Mouse (Mus musculus): Measurements from ENCODE around the gene Mtfr1l.

Gene Mtfr1l

DNA sequence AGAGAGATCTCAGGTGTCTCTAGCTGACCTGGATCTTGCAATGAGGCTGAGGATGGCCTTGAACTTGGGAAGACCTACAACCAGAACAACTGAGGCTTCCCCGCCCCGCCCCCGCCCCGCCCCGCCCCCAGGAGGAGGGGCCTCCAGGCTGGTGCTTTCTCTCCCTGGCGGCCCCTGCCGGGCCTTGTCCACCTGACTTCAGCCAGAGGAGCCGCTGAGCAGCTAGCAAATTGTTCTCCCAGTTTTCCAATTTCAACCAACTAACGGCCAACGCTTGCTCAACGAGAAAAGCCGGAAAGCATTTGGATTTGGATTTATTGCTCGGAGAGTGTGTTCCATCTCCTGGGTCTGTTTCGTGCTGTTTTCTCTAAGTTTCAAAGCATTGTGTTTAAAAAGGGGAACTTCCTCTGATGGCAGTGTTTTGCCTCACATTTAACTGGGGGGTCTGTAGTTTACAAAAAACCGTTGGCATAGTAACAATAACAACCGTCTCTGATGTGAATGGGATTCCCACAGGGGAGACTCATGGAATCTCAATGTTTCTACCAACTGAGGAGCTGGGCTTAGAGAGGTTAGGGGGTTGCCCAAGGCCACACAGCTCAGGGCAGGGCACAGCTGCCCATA, 22.6 kb upstream of the Mtfr1l start:
- DNase-seq (ENCODE audit: low read depth, low spot score), result no peak

DNA sequence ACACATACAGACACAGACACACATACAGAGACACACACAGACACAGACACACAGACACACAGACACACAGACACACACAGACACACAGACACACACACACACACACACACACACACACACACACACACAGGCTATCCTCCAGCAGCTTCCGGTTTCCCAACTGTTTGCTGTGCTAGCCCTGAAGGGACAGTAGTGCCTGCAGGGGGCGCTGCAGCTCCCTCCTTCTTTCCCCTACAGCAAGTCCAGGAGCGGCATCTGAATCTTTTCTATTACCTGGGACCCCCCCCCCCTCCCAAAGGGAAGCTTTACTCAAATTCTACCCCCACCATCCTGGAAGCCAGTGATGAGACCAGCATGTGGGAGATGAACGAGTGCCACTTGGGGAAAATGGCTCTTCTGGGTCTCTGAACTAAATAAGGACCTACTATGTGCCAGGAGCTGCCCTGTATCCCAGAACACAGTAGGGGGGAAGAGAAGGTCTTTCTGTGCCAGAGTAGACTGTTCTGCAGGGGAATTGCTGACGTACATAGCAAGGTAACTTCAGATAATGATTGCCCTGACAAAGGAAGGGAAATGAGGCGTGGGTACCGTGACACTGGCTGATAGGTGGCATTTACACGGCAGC, 20.9 kb upstream of the Mtfr1l start:
- DNase-seq (ENCODE audit: low read depth, low spot score), result peak; percentile 46

DNA sequence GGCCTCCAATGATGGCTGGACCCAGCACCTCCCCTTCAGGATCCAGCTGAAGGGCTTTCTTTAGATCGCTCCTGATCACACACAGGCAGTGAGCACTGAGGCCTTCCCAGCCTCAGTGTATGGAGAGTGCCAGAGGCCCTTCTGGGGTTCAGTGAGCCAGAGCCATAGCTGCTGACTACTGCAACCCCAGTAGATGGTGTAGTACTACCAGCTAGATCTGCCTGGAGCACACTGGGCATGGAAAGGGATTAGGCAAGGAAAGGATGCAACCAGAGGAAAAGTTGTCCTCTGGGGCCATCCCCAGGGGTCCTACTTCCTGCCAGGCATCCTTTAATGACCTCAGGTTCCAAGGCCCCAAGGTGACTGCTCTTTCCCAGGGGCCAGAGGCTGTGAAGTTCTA, 18.4 kb upstream of the Mtfr1l start:
- DNase-seq (ENCODE audit: low read depth, low spot score), result peak; percentile 38

DNA sequence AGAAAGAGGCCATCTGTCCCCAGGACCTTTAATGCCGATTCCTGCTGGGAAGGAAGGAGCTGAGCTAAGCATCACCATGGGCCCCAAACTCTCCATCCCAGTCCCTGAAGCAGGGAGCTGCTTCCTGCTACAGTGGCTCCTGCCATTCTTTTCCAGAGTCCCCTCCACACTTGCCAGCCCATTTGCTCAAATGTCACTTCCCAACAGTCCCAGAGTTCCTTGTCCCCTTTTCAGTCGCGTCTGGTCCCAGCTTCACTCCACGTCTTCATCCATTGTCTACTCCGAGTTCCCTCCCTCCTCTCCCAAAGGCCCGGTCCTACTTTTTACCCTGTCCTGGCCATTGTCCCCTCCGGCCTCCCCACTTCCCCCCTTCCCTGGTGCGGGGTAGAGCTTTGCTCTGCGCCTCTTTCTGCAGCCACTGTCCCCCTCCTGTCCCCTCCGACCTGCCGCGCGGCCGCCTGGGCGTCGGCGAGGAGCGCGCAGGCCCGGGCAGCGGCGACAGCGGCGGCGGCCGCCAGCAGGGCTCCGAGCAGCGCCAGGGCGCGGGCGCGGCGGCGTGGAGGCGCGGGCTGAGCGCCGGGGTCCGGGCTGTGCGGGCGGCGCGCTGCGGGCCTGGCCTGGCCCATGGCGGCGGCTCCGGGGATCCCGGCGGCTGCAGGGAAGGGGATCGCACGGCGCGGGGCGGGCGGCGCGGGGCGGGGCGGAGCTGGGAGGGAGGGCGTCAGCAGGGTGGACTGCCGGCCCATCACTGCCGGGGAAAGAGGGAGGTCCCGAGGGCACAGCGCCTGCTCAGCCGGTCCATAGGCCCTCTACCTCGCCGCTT, 16.5 kb upstream of the Mtfr1l start, which contains the start of gene Selenon:
TSS of gene Selenon (minus strand) at position 673 of the 823 bp plus-strand sequence.
- DNase-seq (ENCODE audit: low read depth, low spot score), result peak; percentile 63

DNA sequence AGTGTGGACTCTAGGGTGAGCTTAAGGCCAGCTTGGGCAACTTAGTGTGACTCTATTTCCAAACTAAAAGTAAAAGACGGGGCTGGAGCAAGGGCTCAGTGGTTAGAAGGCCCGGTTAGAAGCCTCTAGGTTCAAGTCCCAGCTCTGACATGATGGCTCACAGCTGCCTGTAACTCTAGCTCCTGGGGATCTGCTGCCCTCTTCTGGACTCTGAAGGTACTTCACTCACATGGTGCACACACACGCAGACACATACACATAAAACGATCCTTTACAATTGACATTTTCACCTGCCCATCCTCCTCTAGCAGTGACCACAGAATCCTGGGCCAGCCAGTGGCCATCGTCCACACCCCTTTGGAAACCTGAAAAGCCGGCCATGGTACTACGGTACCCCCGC, 14.7 kb upstream of the Mtfr1l start:
- DNase-seq (ENCODE audit: low read depth, low spot score), result no peak

DNA sequence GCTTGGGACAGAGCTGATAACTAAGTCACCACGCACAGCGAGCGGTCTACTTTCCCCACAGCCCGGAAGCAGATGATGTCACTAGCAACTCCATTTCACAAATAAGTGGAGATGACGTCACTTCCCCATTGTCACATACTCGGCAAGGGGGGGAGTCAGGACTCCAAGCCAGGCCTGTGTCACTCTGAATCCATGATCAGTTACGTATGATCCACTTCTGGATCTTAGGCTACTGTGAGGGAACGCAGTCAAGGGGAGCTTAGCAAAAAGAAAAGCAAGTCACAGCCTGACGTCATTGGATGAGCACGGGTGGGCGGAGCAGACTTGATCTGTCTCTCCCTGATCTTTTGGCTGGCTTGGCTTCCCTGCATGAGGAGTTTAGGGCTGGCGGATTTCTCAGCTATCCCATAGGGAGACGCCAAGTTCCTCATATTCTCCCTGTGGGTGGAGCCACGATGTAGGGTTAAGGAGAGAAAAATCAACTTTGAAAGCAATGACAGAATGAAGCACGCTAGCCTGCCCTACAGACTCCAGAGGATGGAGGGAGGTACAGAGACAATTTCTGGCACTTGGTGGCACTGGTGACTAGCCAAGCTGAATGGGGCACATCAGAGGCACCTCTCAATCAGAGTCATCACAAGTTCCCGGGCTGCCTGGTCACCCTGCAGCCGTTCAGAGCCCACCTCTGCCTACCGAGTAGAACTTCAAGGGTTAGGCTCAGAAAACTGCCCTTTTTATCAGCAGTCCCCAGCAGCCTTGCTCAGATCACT, 13.2 kb upstream of the Mtfr1l start:
- DNase-seq (ENCODE audit: low read depth, low spot score), result no peak

DNA sequence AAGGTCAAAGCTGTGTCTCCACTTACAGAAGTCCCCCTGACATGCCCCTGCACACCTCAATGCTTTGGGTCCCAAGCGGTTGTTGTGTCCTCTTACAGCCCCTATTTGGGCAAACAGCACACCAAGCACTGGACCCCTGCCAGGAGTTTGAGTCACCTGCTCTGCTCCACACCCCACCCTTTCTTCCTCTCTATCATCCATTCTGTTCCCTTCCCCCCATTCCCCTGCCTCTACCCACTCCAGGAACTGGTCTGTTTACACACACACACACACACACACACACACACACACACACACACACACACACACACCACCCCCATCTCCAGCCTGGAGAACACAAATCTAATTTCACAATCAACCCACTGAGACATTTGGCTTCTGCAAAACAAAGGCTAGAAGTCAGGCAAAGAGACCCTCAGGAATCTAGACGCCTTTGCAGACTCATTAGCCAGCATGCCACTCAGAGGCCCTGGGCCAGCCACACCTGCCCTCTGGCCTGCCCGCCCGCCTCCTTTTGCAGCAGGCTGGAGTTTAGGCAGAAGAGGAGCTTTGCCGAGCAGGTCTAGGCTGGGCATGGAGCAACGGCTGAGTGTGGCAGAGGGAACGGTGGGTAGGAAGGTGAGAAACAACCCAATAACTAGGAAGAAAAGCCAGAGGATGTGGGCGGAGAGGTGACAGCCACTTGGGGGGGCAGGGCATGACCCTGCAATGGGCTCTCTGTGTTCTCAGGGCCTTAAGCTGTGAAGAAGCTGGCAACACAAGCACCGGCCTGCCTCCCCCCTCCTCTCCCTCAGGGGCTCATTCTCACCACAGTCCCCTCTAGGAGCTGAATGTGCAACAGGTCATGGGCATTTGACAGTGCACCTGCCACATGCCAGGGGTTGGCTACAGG, 11.9 kb upstream of the Mtfr1l start:
- peak; percentile 41 for DNase-seq (ENCODE audit: low read depth, low spot score)

DNA sequence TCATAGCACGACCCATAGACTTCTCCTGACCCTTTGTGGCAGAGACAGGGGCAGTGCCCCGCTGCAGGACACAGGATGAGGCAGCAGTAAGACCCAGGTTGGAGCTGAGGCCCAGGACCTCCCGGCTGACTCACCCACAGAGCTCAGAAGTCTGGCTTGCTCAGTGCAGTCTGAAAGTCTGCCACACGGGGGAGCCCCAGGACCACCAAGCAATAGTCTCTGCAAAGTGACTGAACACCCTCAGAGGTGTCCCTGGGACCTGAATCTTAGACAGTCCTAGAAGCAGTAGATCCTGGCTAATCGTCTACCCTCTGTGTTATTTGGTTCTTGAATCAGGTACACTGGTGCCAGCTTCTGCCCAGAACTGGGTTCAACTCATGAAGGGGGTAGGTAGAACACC, 8.1 kb upstream of the Mtfr1l start:
- peak; percentile 93 for DNase-seq (ENCODE audit: low read depth, low spot score)

DNA sequence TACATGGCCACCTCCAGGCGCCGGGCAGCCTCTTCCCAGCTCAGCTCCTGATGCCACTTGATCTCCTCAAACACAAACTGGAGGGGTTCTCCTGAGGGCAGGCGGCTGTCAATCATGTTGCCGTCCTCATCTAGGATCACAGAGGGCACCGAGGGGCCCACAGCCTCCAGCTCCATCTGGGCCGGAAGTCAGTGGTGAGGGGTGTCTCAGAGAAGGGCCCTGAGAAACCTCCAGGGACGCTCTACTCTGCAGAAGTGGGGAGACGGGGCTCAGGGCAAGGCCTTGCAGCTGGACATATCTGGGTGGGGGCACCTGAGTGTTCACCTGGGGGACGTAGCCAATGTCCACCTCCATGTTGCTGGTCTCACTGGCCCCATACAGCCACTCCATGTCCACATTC, 7.5 kb upstream of the Mtfr1l start:
- no peak for DNase-seq (ENCODE audit: low read depth, low spot score)

DNA sequence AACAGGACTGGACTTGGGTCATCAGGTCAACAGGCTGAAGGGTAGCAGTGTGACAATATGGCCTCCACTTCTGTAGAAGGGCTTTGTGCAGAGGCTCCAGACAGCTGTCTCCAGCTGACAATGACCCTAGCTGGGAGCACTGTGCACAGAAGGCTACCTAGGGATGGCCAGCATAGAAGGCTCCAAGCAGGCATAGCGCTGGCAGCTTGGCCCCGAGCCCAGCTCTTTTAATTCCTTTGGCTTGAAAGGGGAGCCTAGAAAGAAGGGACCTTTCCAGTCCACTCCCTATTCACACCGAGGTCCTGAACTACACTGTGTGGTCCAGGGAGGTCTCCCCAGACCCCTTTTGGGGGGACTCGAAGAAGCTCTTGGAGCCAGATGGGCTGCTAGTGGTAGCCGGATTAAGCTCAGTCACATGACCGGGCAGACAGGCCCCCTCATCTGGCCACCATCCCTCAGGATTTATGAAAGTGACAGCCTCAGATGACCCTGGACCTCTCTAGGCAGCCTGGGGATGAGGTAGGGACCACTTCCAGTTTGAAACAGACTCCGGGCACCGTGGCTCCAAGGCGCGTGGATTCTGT, 3.9 kb upstream of the Mtfr1l start:
- no peak for DNase-seq (ENCODE audit: low read depth, low spot score)

DNA sequence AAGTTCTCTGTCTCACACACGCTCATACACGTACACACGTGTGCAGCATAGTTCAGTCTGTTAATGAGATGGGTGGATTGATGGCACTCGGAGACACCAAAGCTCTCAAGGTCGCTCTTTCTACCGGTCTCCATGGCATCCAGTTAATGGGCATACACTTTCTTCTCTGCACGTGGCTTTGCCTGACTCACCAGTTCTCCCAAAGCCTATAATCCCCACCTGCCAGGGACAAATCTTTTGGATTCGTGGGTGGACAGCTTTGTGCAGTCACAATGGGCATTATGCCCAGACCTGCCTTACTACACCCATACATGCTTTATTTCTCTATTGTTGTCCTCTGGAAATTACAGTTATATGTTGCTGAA, 582 bp upstream of the Mtfr1l start:
- DNase-seq (ENCODE audit: low read depth, low spot score), result peak; percentile 73

DNA sequence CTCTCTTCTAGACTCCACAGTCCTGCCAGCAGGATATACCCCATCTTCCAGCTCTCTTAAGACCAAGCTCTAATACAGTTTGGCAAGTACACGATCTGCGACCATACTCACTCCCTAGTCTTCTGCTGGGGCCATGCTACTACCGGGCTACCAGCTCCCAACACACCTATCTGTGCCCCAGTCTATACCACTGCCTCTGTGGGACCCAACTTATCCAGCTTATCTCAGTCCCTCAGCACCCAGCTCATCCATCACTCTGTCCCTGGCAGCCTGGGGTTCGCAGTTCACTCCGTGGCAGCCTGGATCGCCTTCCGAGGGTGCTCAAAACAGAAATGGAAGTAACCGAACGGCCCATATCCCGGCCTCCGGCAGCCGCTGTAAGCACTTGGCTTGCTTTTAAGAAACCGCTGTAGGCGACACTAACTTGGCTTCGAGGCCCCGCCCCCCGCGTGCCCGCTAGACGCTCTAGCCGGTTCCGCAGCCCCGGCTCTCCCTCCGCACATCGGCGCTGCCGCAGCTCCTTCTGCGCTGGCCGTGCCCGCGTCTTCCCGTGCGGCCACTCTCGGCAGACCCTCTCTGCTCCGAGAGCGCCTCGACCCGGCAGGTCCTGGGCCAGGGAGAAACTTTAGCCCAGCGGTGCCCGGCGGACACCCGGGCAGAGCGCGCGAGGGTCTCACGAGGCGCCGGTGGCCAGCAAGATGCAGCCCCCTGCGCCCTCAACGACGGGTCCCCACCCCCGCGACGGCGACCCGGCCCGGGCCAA, 882 bp downstream of the Mtfr1l start:
- DNase-seq (ENCODE audit: low read depth, low spot score), result peak; percentile 69

DNA sequence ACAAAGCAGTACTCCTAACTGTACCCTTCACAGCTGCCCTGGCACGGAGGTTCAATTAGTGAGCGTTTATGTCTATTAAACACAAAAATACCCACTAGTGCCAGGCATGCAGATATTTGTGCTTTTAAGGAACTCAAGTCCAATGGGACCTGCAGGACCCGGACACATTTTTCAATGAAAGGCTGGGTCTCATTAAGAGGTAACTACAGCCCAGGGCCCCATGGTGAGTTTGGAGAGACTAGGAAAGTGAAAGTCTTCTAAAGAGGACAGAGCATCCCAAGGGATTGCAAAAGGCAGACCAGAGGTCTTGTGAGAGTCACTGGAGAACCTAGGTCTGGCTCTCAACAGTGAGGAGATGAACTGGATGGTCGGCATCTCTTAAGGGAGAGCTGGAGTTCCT, 1.8 kb downstream of the Mtfr1l start:
- DNase-seq (ENCODE audit: low read depth, low spot score), result no peak

DNA sequence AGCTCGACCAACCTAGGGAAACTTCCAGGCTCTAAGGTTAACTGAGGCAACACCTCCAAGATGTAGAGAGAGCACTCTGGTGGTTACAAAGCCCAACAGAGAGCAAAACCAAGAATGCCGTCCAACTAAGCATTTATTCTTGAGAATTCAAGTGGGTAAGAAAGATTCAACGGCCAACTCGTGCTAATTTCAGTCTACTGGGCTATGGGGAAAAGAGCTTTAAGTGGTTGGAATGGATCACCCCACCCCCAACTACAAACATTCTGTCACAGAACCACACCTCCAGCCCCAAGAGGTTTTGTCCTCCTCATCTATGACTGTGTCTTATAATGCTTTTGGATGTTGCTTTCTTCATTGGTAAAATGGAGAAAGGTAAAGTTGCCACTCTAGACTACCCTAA, 2.3 kb downstream of the Mtfr1l start:
- no peak for DNase-seq (ENCODE audit: low read depth, low spot score)

DNA sequence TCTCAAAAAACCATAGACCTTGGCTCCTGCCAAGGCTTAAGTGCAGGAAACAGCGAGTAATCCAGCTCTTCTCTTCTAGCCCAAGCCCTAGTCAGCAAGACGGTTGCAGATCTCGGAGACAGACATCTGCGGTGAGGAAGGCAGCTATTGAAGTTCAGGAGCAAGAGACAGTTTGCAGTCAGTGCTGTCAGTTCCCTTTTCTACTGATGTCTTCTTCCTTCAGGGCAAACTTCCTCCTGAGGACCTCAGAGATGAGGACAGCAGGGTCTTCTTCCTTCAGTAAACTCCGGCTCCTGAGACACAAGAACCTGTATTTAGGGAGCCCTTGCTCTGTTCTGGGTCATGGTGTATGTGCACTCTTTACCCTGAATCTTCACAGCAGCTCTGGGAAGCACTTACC, 9.0 kb downstream of the Mtfr1l start:
- DNase-seq (ENCODE audit: low read depth, low spot score), result no peak

DNA sequence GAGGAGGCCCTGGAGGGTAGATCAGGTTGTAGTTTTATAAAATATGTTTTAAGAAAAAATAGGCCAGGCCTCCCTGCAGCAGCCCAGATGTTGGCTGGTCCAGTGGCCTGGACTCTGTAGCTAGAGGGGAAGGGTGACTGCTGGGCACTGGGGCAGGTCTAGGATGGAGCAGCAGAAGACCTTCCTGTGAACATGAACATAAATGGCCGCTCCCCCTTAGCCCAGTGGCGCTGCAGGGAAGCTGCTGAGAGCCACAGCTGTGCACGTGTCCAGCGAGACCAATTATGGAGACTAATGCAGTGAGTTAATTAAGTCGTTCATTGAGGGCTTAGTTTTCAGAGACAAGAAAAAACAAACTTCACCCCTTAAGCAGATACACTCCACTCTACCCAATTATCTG, 9.4 kb downstream of the Mtfr1l start:
- DNase-seq (ENCODE audit: low read depth, low spot score), result no peak

DNA sequence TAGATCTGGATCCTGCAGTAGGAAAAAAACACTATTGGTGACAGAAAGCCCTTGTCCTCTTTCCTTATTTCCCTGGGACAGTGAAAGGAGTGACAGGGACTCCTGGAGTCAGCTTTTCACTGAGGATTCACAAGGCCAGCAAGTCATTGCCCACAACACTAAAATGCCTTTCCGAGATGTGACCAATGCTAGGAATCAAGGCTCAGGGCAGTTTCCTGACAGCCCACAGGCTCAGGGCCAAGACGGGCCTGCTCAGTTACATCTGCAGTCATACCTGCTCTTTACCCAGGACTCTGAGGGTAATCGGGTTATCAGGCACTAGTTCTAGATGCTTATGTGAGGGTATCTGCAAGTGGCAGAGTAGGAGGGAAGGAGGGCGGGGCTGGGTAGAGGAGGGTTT, 11.7 kb downstream of the Mtfr1l start:
- DNase-seq (ENCODE audit: low read depth, low spot score), result no peak

DNA sequence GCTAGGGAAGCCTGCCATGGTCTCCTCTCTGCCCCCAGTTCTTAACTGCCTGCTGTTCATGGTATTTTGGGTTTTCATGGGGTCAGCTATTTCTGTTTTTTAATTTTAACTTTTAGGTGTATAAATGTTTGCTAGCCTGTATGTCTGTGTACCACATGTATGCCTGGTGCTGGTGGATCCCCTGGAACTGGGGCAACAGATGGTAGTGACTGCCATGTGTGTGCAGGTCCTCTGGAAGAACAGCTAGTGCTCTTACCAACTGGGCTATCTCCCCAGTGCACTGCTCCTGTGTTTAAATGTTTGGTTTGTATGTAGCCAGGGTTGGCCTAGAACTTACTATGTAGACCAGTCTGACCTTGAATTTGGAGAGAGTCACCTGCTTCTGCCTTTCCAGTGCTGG, 15.9 kb downstream of the Mtfr1l start:
- no peak for DNase-seq (ENCODE audit: low read depth, low spot score)

DNA sequence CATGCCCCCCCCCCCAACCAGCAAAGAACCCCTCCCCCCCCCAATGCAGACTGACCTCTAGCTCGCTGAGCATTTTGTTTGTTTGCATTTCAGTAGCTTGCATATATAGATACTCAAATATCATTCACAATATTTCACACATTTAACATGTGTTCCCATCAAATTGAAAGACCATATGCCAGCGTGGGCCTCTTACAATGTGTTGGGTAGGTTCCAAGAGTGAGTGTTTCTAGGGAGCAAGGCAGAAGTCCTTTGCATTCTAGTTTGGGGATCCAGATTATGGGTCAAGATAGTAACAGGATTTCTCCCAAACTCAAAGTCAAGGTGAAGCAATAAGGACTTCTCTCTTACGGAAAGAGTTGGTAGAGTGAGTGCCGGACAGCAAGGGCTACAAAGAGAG, 16.6 kb downstream of the Mtfr1l start:
- no peak for DNase-seq (ENCODE audit: low read depth, low spot score)

DNA sequence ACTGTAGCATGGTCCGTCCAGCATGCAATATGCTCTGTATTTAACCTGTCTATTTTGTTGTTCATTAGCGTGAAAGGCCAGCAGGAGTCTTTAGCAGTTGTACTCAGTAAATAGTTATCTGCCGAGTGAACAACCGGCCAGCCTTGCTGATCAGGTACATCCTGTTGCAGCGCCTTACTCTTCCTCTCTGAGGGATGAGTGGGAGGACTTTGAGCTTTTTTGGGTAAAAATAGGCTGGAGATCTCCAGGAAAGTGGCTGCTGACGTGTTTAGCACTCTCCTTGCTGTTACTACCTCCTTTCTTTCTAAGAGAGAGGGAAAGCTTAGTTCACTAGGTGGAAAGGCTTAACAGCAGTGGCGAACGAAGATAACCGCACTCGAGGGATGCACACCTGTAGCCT, 17.5 kb downstream of the Mtfr1l start:
- DNase-seq (ENCODE audit: low read depth, low spot score), result no peak

All from 3T3-L1 (cell line).